Mouse (Mus musculus) forebrain, postnatal 0 days (tissue): Measurements from ENCODE around the gene Olfr798. TPM values are rescaled to one million over a fixed set of nuclear protein-coding genes. Genes with fewer than 3 reads are reported as not detected.

ENCODE experiments used
- ATAC-seq: fragments of 200-750 bp; cut with Nextera tagmentation; 2 replicates; pipeline ENCODE4 v1.8.0; 2017; ENCODE audit warnings: mild to moderate bottlenecking, moderate library complexity
- DNase-seq: peaks from one replicate; pipeline ENCODE4 v3.0.0-alpha.2; 2015
- H3K27ac ChIP-seq: fragments of 300-500 bp; sonication (generic); 2 replicates; pipeline ENCODE4 v1.5.1; 2014; ENCODE audit warnings: low read depth, mild to moderate bottlenecking, antibody characterized with exemption, low read length, moderate library complexity, mixed read lengths
- H3K27me3 ChIP-seq: fragments of 300-500 bp; sonication (generic); 2 replicates; pipeline ENCODE4 v1.6.1; 2014; ENCODE audit warnings: mild to moderate bottlenecking, low read length, mixed read lengths; ENCODE audit not compliant: insufficient read depth
- H3K36me3 ChIP-seq: fragments of 300-500 bp; sonication (generic); 2 replicates; pipeline ENCODE4 v1.6.1; 2014; ENCODE audit warnings: mild to moderate bottlenecking, moderate library complexity; ENCODE audit not compliant: insufficient read depth
- H3K4me1 ChIP-seq: fragments of 300-500 bp; sonication (generic); 2 replicates; pipeline ENCODE4 v1.6.1; 2014; ENCODE audit warnings: antibody characterized with exemption; ENCODE audit not compliant: insufficient read depth
- H3K4me2 ChIP-seq: fragments of 300-500 bp; sonication (generic); 2 replicates; pipeline ENCODE4 v1.6.1; 2014; ENCODE audit warnings: low read depth, mild to moderate bottlenecking, moderate library complexity
- H3K4me3 ChIP-seq: fragments of 300-500 bp; sonication (generic); 2 replicates; pipeline ENCODE4 v1.5.1; 2014; ENCODE audit warnings: low read depth, low read length, mixed read lengths
- H3K9ac ChIP-seq: fragments of 300-500 bp; sonication (generic); 2 replicates; pipeline ENCODE4 v1.6.1; 2014; ENCODE audit warnings: mild to moderate bottlenecking
- H3K9me3 ChIP-seq: fragments of 300-500 bp; sonication (generic); 2 replicates; pipeline ENCODE4 v1.6.1; 2016; ENCODE audit warnings: low read length
- CTCF ChIP-seq: sonication (generic); IDR thresholded peaks from 2 replicates; pipeline ENCODE4 v1.5.1; 2016; ENCODE audit warnings: antibody characterized with exemption, control low read depth, low read depth
- WGBS: fragments of 180-500 bp; shearing (Covaris S2); extraction: QIAGEN DNeasy Blood & Tissue Kit; methylation state at CpG from one replicate; pipeline ENCODE4 v1.1.7; 2014; 5-methylcytosine and 5-hydroxymethylcytosine counted together
- polyA plus RNA-seq: library from polyadenylated mRNA; unstranded; fragments of >200 nt; fragmentation: Nextera tagmentation; extraction: Ambion mirVana; gene quantifications from 2 replicates; pipeline ENCODE4 v1.2.1, GENCODE M21; 2015
- total RNA-seq: library from RNA; depleted of rRNA; stranded (reverse); fragments of >200 nt; gene quantifications from 2 replicates; pipeline ENCODE4 v1.2.3, GENCODE M21; 2014; rRNA removed

Olfr798 gene
- not detected in 2 replicates for total RNA-seq
- polyA plus RNA-seq = not detected in 2 replicates

- DNase-seq (no peak), ATAC-seq (no peak)
- Histone ChIP-seq H3K27me3 (no peaks in the 10 kb centered on the region), H3K4me2 (no peak within 1 kb of the TSS), H3K4me1 (no peaks in the 10 kb centered on the region), H3K36me3 (no peaks in the 10 kb centered on the region), H3K9ac (no peak within 1 kb of the TSS), H3K9me3 (no peaks in the 10 kb centered on the region), H3K27ac (no peak within 1 kb of the TSS), H3K4me3 (no peak within 1 kb of the TSS)
- no peak for TF ChIP-seq CTCF
- 90% methylated on average over 1 of the region's 1 CpGs for WGBS
These were observed at the start of gene Olfr798 for GRCm38 (mm10) chr10:129627834-129628233. Gene Olfr798 (minus strand): TSS chr10:129627934.

GRCm38 (mm10) chr10:129673765-129674164, 46.0 kb upstream of the Olfr798 start, which contains the start of gene Olfr801:
Gene Olfr801 (minus strand): TSS chr10:129673865.
- ATAC-seq = no peak
- no peak within 1 kb of the TSS for H3K9ac ChIP-seq
- H3K4me3 ChIP-seq = no peak within 1 kb of the TSS
- no peak within 1 kb of the TSS for H3K4me2 ChIP-seq
- no peaks in the 10 kb centered on the region for H3K27me3 ChIP-seq
- H3K9me3 ChIP-seq = no peaks in the 10 kb centered on the region
- 79% methylated on average over 1 of the region's 1 CpGs for WGBS
- H3K27ac ChIP-seq = no peak within 1 kb of the TSS
- H3K36me3 ChIP-seq = no peaks in the 10 kb centered on the region
- no peaks in the 10 kb centered on the region for H3K4me1 ChIP-seq
- TF ChIP-seq CTCF = no peak
- DNase-seq = no peak

GRCm38 (mm10) chr10:129657394-129657793, 29.7 kb upstream of the Olfr798 start, which contains the start of gene Olfr800:
Gene Olfr800 (plus strand): TSS chr10:129657694.
- Histone ChIP-seq H3K4me2 (no peak within 1 kb of the TSS), H3K9me3 (no peaks in the 10 kb centered on the region), H3K27ac (no peak within 1 kb of the TSS), H3K4me1 (no peaks in the 10 kb centered on the region), H3K36me3 (no peaks in the 10 kb centered on the region), H3K9ac (no peak within 1 kb of the TSS), H3K27me3 (no peaks in the 10 kb centered on the region), H3K4me3 (no peak within 1 kb of the TSS)
- ATAC-seq = no peak
- no peak for DNase-seq
- TF ChIP-seq CTCF = no peak

GRCm38 (mm10) chr10:129651763-129652162, 24.0 kb upstream of the Olfr798 start:
- Histone ChIP-seq H3K36me3 (no peaks in the 10 kb centered on the region), H3K4me2 (no peak overlapping the region), H3K27me3 (no peaks in the 10 kb centered on the region), H3K4me3 (no peak overlapping the region), H3K27ac (no peak overlapping the region), H3K9me3 (no peaks in the 10 kb centered on the region), H3K9ac (no peak overlapping the region), H3K4me1 (no peaks in the 10 kb centered on the region)
- no peak for TF ChIP-seq CTCF
- ATAC-seq (no peak), DNase-seq (no peak)
- WGBS = 82% methylated on average over 1 of the region's 1 CpGs

- no peak for TF ChIP-seq CTCF
These were observed 9.4 kb upstream of the Olfr798 start, which contains the start of gene Olfr799 for GRCm38 (mm10) chr10:129637184-129637583. Gene Olfr799 (plus strand): TSS chr10:129637484.

GRCm38 (mm10) chr10:129623251-129623650, 4.5 kb downstream of the Olfr798 start:
- H3K4me2 ChIP-seq = no peak overlapping the region
- no peak overlapping the region for H3K4me3 ChIP-seq
- H3K36me3 ChIP-seq = no peaks in the 10 kb centered on the region
- no peak overlapping the region for H3K9ac ChIP-seq
- ATAC-seq = no peak
- no peaks in the 10 kb centered on the region for H3K27me3 ChIP-seq
- no peak overlapping the region for H3K27ac ChIP-seq
- DNase-seq = peak; percentile 1
- H3K9me3 ChIP-seq = no peaks in the 10 kb centered on the region
- no peaks in the 10 kb centered on the region for H3K4me1 ChIP-seq
- no peak for TF ChIP-seq CTCF

More at GRCm38 (mm10) chr10:129637184-129637583, 9.4 kb upstream of the Olfr798 start, which contains the start of gene Olfr799:
- DNase-seq = no peak
- Histone ChIP-seq H3K4me3 (no peak within 1 kb of the TSS), H3K4me1 (no peaks in the 10 kb centered on the region), H3K9me3 (no peaks in the 10 kb centered on the region), H3K4me2 (no peak within 1 kb of the TSS), H3K9ac (no peak within 1 kb of the TSS), H3K36me3 (no peaks in the 10 kb centered on the region), H3K27me3 (no peaks in the 10 kb centered on the region), H3K27ac (no peak within 1 kb of the TSS)
- 37% methylated on average over 1 of the region's 1 CpGs for WGBS
- ATAC-seq = no peak

- no peak for ATAC-seq
- H3K27me3 ChIP-seq = no peaks in the 10 kb centered on the region
- H3K27ac ChIP-seq = no peak overlapping the region
- TF ChIP-seq CTCF = no peak
- H3K9me3 ChIP-seq = no peaks in the 10 kb centered on the region
- 29% methylated on average over 1 of the region's 1 CpGs for WGBS
- H3K9ac ChIP-seq = no peak overlapping the region
- H3K4me2 ChIP-seq = no peak overlapping the region
- H3K4me3 ChIP-seq = no peak overlapping the region
- DNase-seq = no peak
- no peaks in the 10 kb centered on the region for H3K4me1 ChIP-seq
- H3K36me3 ChIP-seq = no peaks in the 10 kb centered on the region
These were observed 6.0 kb downstream of the Olfr798 start for GRCm38 (mm10) chr10:129621724-129622123.
